Mouse (Mus musculus) G1E (cell line): ENCODE measurements at regions not wholly inside any gene's neighbourhood (a gene's known extent, or its start where the extent isn't known, plus 50 kb on each side); places are given as distances from the start of the nearest gene placed in this dataset.

ENCODE experiments used
- ATAC-seq: 2 replicates; pipeline ENCODE4 v1.8.0; 2016; ENCODE audit warnings: mild to moderate bottlenecking; ENCODE audit not compliant: insufficient number of reproducible peaks, poor library complexity, low FRiP score, severe bottlenecking; ENCODE audit errors: extremely low read depth
- DNase-seq: peaks from one replicate; pipeline ENCODE4 v3.0.0; 2012; ENCODE audit warnings: low spot score
- H3K27me3 ChIP-seq: 2 replicates; pipeline ENCODE4 v1.6.1; 2012; ENCODE audit warnings: mild to moderate bottlenecking, low read length, inconsistent platforms; ENCODE audit not compliant: insufficient read depth
- H3K36me3 ChIP-seq: replicated peaks from 2 replicates; pipeline ENCODE3; 2012; ENCODE audit warnings: mild to moderate bottlenecking, inconsistent platforms
- H3K4me1 ChIP-seq: 2 replicates; pipeline ENCODE4 v1.6.1; 2012; ENCODE audit warnings: low read depth, low read length, inconsistent platforms, mixed read lengths; ENCODE audit not compliant: insufficient read depth
- H3K4me3 ChIP-seq: 2 replicates; pipeline ENCODE4 v1.5.1; 2012; ENCODE audit warnings: low read depth, mild to moderate bottlenecking, inconsistent platforms, low read length, moderate library complexity, mixed read lengths
- H3K9me3 ChIP-seq: replicated peaks from 2 replicates; pipeline ENCODE4 v1.6.1; 2012; ENCODE audit warnings: inconsistent platforms
- CTCF ChIP-seq: IDR thresholded peaks from 2 replicates; pipeline ENCODE4 v1.5.1; 2012; ENCODE audit warnings: low read depth, low read length, inconsistent platforms, mixed read lengths
- GATA1 ChIP-seq: IDR thresholded peaks from 2 replicates; pipeline ENCODE4 v1.6.1; 2012; ENCODE audit warnings: borderline replicate concordance, low read length, inconsistent platforms, mixed read lengths
- GATA2 ChIP-seq: IDR thresholded peaks from 2 replicates; pipeline ENCODE4 v1.6.1; 2012; ENCODE audit warnings: low read depth, low read length, inconsistent platforms, borderline replicate concordance
- POLR2AphosphoS5 ChIP-seq: IDR thresholded peaks from 2 replicates; pipeline ENCODE4 v1.6.1; 2012; ENCODE audit warnings: low read depth, low read length, inconsistent platforms; ENCODE audit not compliant: insufficient replicate concordance
- TAL1 ChIP-seq: conservative IDR thresholded peaks from 2 replicates; pipeline ENCODE4 v1.6.1; 2012; ENCODE audit warnings: low read depth, low read length, inconsistent platforms, mixed read lengths

- no peak overlapping the region for H3K4me3 ChIP-seq
- no peaks in the 10 kb centered on the region for H3K9me3 ChIP-seq
- no peaks in the 10 kb centered on the region for H3K36me3 ChIP-seq
- H3K4me1 ChIP-seq = peaks cover 5% of the 10 kb centered on the region
- ATAC-seq (no peak), DNase-seq (no peak)
- peaks cover 25% of the 10 kb centered on the region for H3K27me3 ChIP-seq
- TF ChIP-seq TAL1 = no peak
- no peak for TF ChIP-seq GATA1
- TF ChIP-seq POLR2AphosphoS5 = no peak
- TF ChIP-seq CTCF = no peak
- TF ChIP-seq GATA2 = no peak
These were observed 311.8 kb downstream of the Tbc1d1 start for GRCm38 (mm10) chr5:64467856-64468255.

DNA sequence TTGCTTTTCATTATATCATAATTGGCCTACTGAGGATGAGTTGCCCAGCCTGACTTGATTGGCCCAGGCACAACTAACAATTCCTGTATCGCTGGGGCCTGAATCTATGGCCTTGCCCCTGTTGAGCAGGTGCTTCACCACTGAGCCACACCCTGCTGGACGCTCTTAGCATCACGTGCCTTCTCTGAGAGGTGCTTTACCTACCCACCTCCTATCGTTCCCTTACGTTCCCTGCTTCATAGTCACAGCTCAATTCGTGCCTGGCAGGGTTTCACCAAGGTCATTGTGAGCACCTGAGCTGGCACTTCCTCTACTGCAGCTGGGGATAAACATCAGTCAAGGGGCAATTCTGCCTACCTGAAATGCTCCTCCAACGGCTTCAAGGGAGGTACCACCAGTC lies 312.2 kb downstream of the Tbc1d1 start:
- H3K4me1 ChIP-seq = peaks cover 5% of the 10 kb centered on the region
- ATAC-seq (no peak), DNase-seq (no peak)
- H3K9me3 ChIP-seq = no peaks in the 10 kb centered on the region
- no peak for TF ChIP-seq GATA2
- TF ChIP-seq CTCF = 0 out of 2 replicates have a peak, but pooled peaks have one; percentile 2
- peaks cover 23% of the 10 kb centered on the region for H3K27me3 ChIP-seq
- H3K4me3 ChIP-seq = no peak overlapping the region
- no peaks in the 10 kb centered on the region for H3K36me3 ChIP-seq

GRCm38 (mm10) chr5:64472008-64472407 lies 315.9 kb downstream of the Tbc1d1 start:
- Histone ChIP-seq H3K36me3 (no peaks in the 10 kb centered on the region), H3K9me3 (no peaks in the 10 kb centered on the region), H3K27me3 (peaks cover 24% of the 10 kb centered on the region), H3K4me1 (peaks cover 5% of the 10 kb centered on the region), H3K4me3 (no peak overlapping the region)
- TF ChIP-seq GATA1 = no peak
- TF ChIP-seq POLR2AphosphoS5 = no peak
- no peak for TF ChIP-seq TAL1
- TF ChIP-seq CTCF = no peak
- TF ChIP-seq GATA2 = no peak
- DNase-seq (no peak), ATAC-seq (no peak)

- peaks cover 24% of the 10 kb centered on the region for H3K27me3 ChIP-seq
- no peak for ATAC-seq
- no peak for DNase-seq
- H3K9me3 ChIP-seq = no peaks in the 10 kb centered on the region
- TF ChIP-seq CTCF = no peak
- H3K36me3 ChIP-seq = no peaks in the 10 kb centered on the region
- no peak overlapping the region for H3K4me3 ChIP-seq
- H3K4me1 ChIP-seq = peaks cover 5% of the 10 kb centered on the region
These were observed 316.3 kb downstream of the Tbc1d1 start for GRCm38 (mm10) chr5:64472415-64472814.

- Histone ChIP-seq H3K27me3 (peaks cover 21% of the 10 kb centered on the region), H3K9me3 (no peaks in the 10 kb centered on the region), H3K36me3 (no peaks in the 10 kb centered on the region), H3K4me3 (no peak overlapping the region), H3K4me1 (peaks cover 5% of the 10 kb centered on the region)
- no peak for TF ChIP-seq POLR2AphosphoS5
- TF ChIP-seq GATA2 = no peak
- no peak for TF ChIP-seq GATA1
- TF ChIP-seq TAL1 = no peak
- TF ChIP-seq CTCF = no peak
- ATAC-seq (no peak), DNase-seq (no peak)
These were observed 318.8 kb downstream of the Tbc1d1 start for GRCm38 (mm10) chr5:64474868-64475267.

DNA sequence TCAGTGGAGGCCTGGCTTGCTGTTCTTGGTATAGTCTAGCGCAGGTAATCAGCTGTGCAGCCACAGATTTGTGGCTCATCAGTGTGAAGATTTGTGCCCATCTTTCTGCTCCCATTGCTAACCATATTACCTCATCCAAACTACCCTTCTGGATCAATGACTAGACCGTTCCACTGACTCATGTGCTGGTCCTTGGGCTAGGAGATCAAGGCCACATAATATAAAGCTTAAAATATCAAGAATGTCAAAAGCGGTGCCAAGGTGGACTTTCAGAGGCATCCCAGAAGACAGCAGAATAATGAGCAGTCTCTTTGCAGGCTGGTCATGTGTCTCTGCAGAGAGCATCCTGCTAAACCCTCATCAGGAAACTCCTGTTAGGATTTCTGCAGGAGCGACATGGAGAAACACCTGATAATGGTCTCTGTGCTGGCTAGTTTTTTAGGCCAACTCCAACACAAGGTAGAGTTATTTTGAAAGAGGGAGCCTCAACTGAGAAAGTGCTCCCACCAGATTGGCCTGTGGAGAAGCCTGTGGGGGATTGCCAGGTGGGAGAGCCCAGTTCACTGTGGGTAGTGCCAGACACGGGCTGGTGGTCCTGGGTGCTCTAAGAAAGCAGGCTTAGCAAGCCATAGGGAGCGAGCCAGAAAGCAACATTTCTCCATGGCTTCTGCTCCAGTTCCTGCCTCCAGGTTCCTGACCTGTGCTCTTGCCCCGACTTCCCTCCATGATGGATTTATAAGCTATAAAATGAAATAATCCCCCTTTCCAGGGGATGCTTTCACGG lies 319.8 kb downstream of the Tbc1d1 start:
- ATAC-seq = no peak
- DNase-seq = no peak
- TF ChIP-seq POLR2AphosphoS5 (no peak), TAL1 (no peak), CTCF (no peak), GATA1 (no peak), GATA2 (no peak)

DNA sequence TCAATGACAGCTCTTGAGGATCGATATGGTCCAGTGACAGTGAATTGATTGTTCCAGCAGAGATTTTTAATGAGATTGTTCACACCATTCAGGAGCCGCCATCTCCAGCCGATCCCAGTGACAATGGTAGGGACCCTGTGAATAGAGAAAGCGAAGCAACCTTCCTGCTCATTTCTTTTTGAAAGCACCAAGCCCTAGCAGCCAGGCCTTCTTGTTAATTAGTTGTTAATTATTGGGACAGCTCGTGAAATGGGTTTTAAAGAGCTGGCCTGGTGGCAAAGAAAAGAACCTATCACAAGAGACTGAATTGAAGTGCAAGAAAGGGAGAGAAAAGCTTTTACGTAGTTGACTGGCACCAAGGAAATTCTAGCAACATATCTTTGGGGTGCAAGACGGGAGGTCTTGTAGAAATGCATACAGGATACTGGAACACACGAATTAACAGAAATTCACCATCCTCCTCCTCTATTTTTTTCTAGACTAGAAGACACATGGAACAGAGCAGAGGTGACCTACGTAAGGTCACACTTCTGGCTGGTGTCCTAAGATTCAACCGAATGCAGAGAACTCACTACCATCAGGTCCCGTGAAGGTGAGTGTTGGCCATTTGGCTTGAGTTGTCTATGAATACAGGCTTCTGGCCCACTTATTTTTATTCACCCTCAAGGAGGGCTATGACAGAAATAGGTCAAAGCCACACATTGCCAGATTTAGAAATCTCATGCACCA lies 320.7 kb downstream of the Tbc1d1 start:
- H3K36me3 ChIP-seq = no peaks in the 10 kb centered on the region
- TF ChIP-seq GATA2 = no peak
- TF ChIP-seq GATA1 = no peak
- TF ChIP-seq CTCF = no peak
- no peak for TF ChIP-seq TAL1
- TF ChIP-seq POLR2AphosphoS5 = no peak
- H3K9me3 ChIP-seq = no peaks in the 10 kb centered on the region
- ATAC-seq (no peak), DNase-seq (no peak)
- no peaks in the 10 kb centered on the region for H3K4me1 ChIP-seq
- peaks cover 35% of the 10 kb centered on the region for H3K27me3 ChIP-seq
- no peak overlapping the region for H3K4me3 ChIP-seq

More for the DNA sequence above, 319.8 kb downstream of the Tbc1d1 start:
- no peaks in the 10 kb centered on the region for H3K36me3 ChIP-seq
- no peak overlapping the region for H3K4me3 ChIP-seq
- H3K27me3 ChIP-seq = peaks cover 31% of the 10 kb centered on the region
- no peaks in the 10 kb centered on the region for H3K4me1 ChIP-seq
- H3K9me3 ChIP-seq = no peaks in the 10 kb centered on the region
